Mouse (Mus musculus) T-cell, adult 2 months (primary cell): Measurements from ENCODE around the gene A2m.

ENCODE experiments used
- DNase-seq: peaks from one replicate; pipeline ENCODE4 v3.0.0; 2022; ENCODE audit warnings: low spot score

Gene A2m

DNA sequence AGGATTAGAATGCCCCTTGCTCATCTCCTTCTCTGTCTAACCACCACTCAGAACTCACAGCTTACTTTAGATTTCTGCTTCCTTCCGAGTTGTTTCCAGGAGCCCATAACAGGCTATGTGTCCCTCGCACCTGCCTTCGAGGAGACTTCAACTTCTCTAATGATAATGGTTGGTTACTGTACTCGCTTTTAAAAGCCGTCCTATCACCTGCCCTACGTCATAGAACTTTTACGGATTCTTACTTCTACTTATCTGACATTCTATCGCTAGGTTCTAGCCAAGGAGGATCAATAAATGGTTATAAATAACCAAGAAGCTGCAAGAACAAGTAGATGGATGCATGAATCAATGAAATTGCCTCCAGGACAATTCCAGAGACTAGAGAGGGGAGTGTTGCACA, at the start of gene A2m:
A2m (plus strand) TSS at position 301 of the 400 bp plus-strand sequence.
- no peak for DNase-seq

DNA sequence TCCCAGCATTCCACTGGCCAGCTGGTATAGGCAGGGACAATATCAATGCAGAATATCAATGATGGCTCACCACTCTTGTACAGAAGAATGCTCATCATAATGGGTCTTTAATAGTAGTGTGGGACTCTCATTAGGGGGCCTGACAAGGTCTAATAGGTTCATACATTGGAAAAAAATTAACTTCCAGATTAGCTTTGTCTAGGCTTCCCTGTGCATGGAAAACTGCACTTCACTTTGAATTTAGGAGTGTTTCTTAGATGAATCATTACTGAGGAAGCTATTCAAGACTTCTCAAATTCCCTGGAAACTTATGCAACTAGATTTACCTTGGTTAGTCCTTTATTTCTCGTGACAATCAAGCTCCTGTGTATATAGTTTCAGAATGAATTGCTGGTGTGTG, 45.0 kb upstream of the A2m start:
- no peak for DNase-seq

DNA sequence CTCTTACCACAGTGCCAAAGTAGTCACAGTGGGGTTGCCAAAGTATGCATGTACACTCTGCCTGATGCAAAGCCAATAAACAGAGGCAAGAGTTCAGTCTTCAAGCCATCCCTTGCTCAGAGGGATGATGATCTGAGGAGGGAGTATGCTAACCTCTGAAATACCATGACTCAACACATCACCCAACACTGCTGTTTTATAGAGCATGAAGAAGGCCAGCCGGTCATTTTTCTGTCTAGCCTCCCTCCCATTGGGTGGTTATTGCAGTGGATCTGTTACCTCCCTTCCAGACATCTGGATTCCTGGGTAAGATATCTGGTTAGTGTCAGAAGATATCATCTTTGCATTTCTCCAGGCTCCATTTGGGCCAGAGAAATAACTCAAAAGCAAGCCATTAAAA, 34.2 kb upstream of the A2m start:
- no peak for DNase-seq

DNA sequence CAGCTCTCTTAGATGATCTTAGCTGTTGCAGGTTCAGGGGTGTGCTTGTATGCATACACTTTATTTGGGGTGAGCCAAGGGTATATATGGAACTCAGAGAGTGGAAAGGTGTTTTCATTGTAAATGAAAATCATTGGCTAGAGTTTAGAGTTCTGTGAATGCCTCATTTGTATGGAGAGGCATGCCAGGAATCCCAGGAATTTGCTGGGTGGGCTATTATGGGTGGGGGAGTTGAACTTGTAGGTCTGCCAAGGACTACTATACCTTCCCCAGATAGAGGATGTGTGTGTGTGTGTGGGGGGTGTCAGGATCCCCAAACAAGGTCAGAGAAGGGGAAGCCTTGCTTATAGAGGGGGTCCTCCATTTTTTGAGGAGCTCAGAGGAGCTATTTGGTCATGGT, 27.3 kb upstream of the A2m start:
- DNase-seq = no peak

DNA sequence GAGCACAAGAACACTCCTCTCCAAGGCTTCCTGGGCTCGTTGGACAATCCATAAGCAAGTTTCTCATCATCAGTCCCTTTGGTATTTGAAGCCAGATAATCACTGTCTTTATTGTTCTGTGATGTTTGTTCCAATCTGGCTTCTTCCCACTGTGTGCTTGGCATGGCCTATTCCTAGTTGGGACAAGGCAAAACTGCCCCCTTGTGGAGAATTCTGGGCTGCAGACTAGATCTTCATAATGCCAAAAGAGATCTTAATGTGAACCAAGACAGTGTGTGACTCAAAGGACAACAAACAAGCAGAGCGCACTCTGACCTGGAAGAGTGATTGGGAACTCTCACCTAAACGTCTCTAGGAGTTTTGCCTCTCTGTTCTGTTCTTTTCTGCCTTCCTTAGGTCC, 23.4 kb upstream of the A2m start:
- DNase-seq = no peak

DNA sequence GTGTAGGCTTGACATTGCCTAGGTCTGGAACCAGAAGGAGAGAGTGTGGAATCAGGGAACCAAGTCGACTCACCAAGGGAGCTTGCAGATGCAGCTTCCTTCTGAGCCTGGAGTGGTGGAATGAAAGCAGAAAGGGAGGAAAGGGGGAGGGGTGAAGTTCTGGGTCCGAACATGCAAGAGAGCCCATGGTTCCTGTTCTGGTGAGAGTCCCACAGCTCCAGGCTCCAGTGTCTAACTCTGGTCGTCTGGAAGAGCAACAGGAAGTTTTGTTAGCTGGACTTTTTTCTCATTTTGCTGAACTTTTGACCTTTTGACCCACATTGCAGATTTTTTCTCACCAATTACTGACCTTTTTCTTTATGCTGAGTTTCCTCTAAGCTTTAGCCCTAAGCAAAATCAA, 17.7 kb upstream of the A2m start:
- DNase-seq = no peak

DNA sequence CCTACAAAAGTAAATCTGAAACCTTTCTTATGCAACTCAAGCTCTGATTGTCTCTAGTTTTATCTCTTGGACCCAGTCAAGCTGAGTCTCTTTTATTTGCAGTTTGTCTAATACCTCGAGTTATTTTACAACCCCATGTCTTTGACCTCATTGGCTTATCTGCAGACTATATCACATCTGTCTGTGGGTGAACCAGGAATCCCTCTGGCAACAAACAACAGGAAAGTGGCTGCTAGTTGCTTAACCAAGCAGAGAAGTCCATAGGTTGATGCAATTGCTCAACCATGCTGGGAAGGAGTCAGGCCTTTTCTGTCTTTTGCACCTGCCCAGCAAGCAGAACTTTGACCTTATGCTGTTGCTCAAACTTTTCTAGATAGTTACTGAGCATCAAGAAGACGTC, 12.7 kb upstream of the A2m start:
- no peak for DNase-seq

DNA sequence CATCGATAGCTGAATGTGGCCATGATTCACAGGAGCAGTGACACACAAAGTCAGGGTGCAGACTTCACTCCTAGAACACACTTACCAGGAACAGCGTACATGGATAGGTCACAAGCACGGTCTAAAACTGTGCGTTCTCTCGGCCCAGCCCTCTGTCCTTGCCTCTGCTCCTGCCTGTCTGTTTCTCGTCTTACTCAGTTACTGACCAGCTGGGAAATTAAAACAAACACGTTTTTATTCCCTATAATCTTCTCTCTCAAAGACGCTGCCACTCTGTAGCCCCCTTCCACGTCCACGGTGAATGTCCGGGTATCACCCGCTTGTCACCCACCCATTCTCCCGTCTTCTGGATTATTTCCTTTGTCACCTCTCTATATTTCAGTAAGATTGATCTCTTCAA, 656 bp upstream of the A2m start:
- DNase-seq = no peak

DNA sequence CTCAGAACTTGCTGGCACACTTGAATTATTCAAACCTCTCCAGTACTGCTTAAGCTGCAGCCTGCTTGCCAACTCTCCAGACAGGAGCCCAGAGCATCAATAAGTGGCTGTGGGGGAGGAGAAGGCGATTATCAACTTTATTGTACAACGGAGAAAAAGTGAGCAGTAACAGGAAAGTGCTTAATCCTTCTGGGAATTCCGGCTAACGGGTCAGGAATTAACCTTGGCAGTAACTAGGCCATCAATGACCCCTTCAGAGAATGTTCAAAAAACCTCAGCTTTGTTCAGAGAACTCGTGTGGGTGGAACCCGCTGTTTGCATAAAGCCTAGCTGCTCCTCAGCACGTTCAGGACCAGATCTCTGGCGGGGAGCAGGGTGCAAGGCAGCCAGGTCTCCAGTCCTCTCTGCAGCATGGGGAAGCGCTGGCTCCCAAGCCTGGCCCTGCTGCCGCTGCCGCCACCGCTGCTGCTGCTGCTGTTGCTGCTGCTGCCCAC, 749 bp downstream of the A2m start:
- no peak for DNase-seq

DNA sequence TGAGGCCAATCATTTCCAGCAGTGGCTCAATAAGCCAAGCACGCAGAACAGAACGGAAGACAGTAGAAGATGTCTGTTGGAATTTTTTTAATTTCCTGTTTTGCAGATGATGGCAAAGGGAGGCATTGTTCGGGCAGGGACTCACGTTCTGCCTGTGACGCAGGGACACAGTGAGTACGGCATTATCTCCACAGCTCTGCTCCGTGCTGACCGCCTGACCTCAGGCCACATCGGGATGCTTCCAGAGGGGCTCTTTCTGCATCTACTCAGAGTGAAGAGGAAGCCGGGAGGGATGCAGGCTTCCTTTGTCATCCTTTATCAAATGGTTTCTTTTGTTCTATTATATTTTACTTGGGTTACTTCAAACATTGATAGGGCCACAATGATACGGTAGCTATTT, 13.3 kb downstream of the A2m start:
- no peak for DNase-seq
